Mouse (Mus musculus) bone marrow, adult 2 months (tissue): ENCODE data around the gene 1110004F10Rik.

Experiments
- CTCF ChIP-seq: fragments of 200-500 bp; IDR thresholded peaks from 2 replicates; pipeline ENCODE4 v1.5.1; 2011; ENCODE audit warnings: low read length, control low read depth; ENCODE audit not compliant: control insufficient read depth, insufficient read depth
- POLR2A ChIP-seq: fragments of 200-500 bp; IDR thresholded peaks from 2 replicates; pipeline ENCODE4 v1.6.1; 2011; ENCODE audit warnings: low read depth, mild to moderate bottlenecking, control low read depth, low read length, borderline replicate concordance; ENCODE audit not compliant: control insufficient read depth

- TF ChIP-seq POLR2A, result no peak
- TF ChIP-seq CTCF, result no peak
These were observed 98.5 kb downstream of the 1110004F10Rik start for GRCm38 (mm10) chr7:116137671-116138070.
